ENCODE assay signal across 23 mouse cellular contexts in the genomic region with DNA sequence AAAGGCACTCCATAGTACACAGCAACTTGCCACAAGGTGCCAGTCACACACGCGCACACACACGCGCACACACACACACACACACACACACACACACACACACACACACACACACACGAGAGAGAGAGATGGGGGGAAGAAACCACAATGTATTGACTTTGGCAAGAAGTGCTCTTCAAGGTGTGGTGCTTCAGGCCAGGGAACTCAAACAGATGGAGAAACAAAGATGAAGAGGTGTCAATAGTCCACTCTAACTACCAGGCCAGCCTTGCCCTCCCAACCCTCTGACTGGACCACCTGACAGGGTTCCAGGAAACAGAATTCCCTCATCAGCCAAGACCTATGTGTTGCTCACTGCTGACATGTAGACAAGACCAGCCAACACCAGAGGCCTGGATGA.
"Had no signal": no experiment of that assay in that cellular context is flagged by ENCODE, and none has a peak within 500 bp of the region (broad histone marks: within the 10 kb centered on the region; RNA-seq: fewer than 3 reads in every experiment).

No protein-coding gene starts in this region.

- H3K27me3 ChIP-seq: heart, embryonic 13.5 days; heart, embryonic 15.5 days; hindbrain, embryonic 13.5 days; hindbrain, embryonic 15.5 days; limb, embryonic 13.5 days; limb, embryonic 15.5 days had no signal

- H3K27ac ChIP-seq: gastrocnemius, adult 2 months; heart, embryonic 10.5 days; heart, embryonic 13.5 days; heart, embryonic 15.5 days; hindbrain, embryonic 13.5 days; hindbrain, embryonic 15.5 days; hindbrain, postnatal 0 days; layer of hippocampus, adult 2 months; left cerebral cortex, adult 2 months; limb, embryonic 13.5 days; limb, embryonic 15.5 days had no signal

- H3K4me3 ChIP-seq: gastrocnemius, adult 2 months; heart, embryonic 10.5 days; heart, embryonic 13.5 days; heart, embryonic 15.5 days; hindbrain, embryonic 13.5 days; hindbrain, embryonic 15.5 days; layer of hippocampus, adult 2 months; left cerebral cortex, adult 2 months; limb, embryonic 13.5 days; limb, embryonic 15.5 days had no signal

- H3K4me2 ChIP-seq: heart, embryonic 13.5 days; heart, embryonic 15.5 days; hindbrain, embryonic 13.5 days; hindbrain, embryonic 15.5 days; limb, embryonic 13.5 days; limb, embryonic 15.5 days had no signal

- DNase-seq: gastrocnemius, adult 2 months; gastrocnemius, postnatal 10 days; gastrocnemius, postnatal 25 days; heart, adult 18-20 months; heart, postnatal 14 days; heart, postnatal 36 days; kidney, adult 11 months; kidney, adult 2 months; kidney, postnatal 10 days; kidney, postnatal 25 days; kidney, postnatal 4 days had no signal

- ATAC-seq: forebrain, embryonic 16.5 days; hindbrain, postnatal 0 days; intestine, embryonic 16.5 days had no signal

- H3K9ac ChIP-seq: heart, embryonic 13.5 days; heart, embryonic 15.5 days; hindbrain, embryonic 13.5 days; hindbrain, embryonic 15.5 days; limb, embryonic 13.5 days; limb, embryonic 15.5 days had no signal

- H3K9me3 ChIP-seq: heart, embryonic 10.5 days; heart, embryonic 13.5 days; heart, embryonic 15.5 days; hindbrain, embryonic 13.5 days; hindbrain, embryonic 15.5 days; limb, embryonic 13.5 days; limb, embryonic 15.5 days had no signal

- H3K4me1 ChIP-seq: heart, embryonic 10.5 days had no signal
